Mouse (Mus musculus): ENCODE results near the gene Sart3.
A peak's percentile ranks its signal among the peaks of the same experiment; 100 is the strongest.
"Not testable (repeated sequence)": the region's sequence is repeated elsewhere in the genome, so short reads cannot be mapped to it uniquely, and the experiment has no call there.

Sart3 gene

GRCm38 (mm10) chr5:113790453-113791196 is 18.3 kb upstream of the Sart3 start:
- DNase-seq (ENCODE audit: low spot score in 2 of 2) = no peak

GRCm38 (mm10) chr5:113789075-113789788 is 16.9 kb upstream of the Sart3 start:
- DNase-seq (ENCODE audit: low spot score in 2 of 2) = no peak

GRCm38 (mm10) chr5:113788645-113789044 is 16.3 kb upstream of the Sart3 start:
- no peak for DNase-seq (ENCODE audit: low spot score in 2 of 2)

- DNase-seq (ENCODE audit: low spot score in 2 of 2) = no peak
These were observed 14.7 kb upstream of the Sart3 start for GRCm38 (mm10) chr5:113786985-113787384.

GRCm38 (mm10) chr5:113784104-113784503 is 11.8 kb upstream of the Sart3 start:
- DNase-seq (ENCODE audit: low spot score in 2 of 2) = not testable (repeated sequence)

GRCm38 (mm10) chr5:113783581-113784001 is 11.3 kb upstream of the Sart3 start:
- DNase-seq (ENCODE audit: low spot score in 2 of 2) = peak in 1 of 2 experiments; percentile 57

- DNase-seq (ENCODE audit: low spot score in 2 of 2) = no peak
These were observed 10.3 kb upstream of the Sart3 start for GRCm38 (mm10) chr5:113782624-113783023.

GRCm38 (mm10) chr5:113781875-113782274 is 9.6 kb upstream of the Sart3 start:
- no peak for DNase-seq (ENCODE audit: low spot score in 2 of 2)

- no peak for DNase-seq (ENCODE audit: low spot score in 2 of 2)
These were observed 8.9 kb upstream of the Sart3 start for GRCm38 (mm10) chr5:113781254-113781653.

GRCm38 (mm10) chr5:113780763-113781162 is 8.5 kb upstream of the Sart3 start:
- no peak for DNase-seq (ENCODE audit: low spot score in 2 of 2)

GRCm38 (mm10) chr5:113780082-113780752 is 7.9 kb upstream of the Sart3 start:
- DNase-seq (ENCODE audit: low spot score in 2 of 2) = no peak

GRCm38 (mm10) chr5:113779569-113779968 is 7.3 kb upstream of the Sart3 start:
- DNase-seq (ENCODE audit: low spot score in 2 of 2) = no peak

GRCm38 (mm10) chr5:113777728-113778127 is 5.4 kb upstream of the Sart3 start:
- DNase-seq (ENCODE audit: low spot score in 2 of 2) = not testable (repeated sequence)

- DNase-seq (ENCODE audit: low spot score in 2 of 2) = no peak
These were observed 4.6 kb upstream of the Sart3 start for GRCm38 (mm10) chr5:113776896-113777226.

GRCm38 (mm10) chr5:113776128-113776895 is 4.0 kb upstream of the Sart3 start:
- no peak for DNase-seq (ENCODE audit: low spot score in 2 of 2)

GRCm38 (mm10) chr5:113775585-113775984 is 3.3 kb upstream of the Sart3 start:
- DNase-seq (ENCODE audit: low spot score in 2 of 2) = no peak

- peak; percentile 83 to 86 for DNase-seq (ENCODE audit: low spot score in 2 of 2)
These were observed 1.4 kb upstream of the Sart3 start for GRCm38 (mm10) chr5:113773664-113774063.

GRCm38 (mm10) chr5:113772905-113773519 is 702 bp upstream of the Sart3 start:
- no peak for DNase-seq (ENCODE audit: low spot score in 2 of 2)

- DNase-seq (ENCODE audit: low spot score in 2 of 2) = peak; percentile 88 to 91
These were observed 822 bp downstream of the Sart3 start for GRCm38 (mm10) chr5:113771213-113772162.

- peak in 1 of 2 experiments; percentile 40 for DNase-seq (ENCODE audit: low spot score in 2 of 2)
These were observed 3.5 kb downstream of the Sart3 start for GRCm38 (mm10) chr5:113768806-113769205.
